Mouse (Mus musculus) liver, adult (tissue): ENCODE results near the gene Mtch2.

ENCODE experiments used
- GATA4 ChIP-seq: IDR thresholded peaks from 2 replicates; pipeline ENCODE4 v1.6.1; 2014; ENCODE audit warnings: mild to moderate bottlenecking, low read length; ENCODE audit not compliant: insufficient replicate concordance

The Mtch2 gene

GRCm38 (mm10) chr2:90846171-90846570, 784 bp upstream of the Mtch2 start:
- TF ChIP-seq GATA4, result no peak

DNA sequence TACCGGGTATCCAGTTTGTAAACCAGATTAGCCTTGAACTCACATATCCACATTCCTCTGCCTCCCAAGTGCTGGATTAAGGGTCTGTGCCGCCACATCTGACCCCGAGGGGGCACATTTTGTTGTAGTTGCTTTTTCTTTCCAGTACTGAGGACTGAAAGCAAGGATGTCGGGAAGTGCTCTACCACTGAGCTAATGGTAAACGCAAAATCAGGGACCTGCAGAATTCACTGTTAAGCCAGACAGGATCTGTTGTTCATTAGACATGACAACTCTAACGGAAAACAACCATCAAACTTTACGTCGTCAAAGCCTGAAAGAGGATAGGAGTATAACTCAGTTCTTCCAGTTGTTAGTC, 379 bp upstream of the Mtch2 start:
- TF ChIP-seq GATA4, result no peak

- TF ChIP-seq GATA4, result no peak
Observed at GRCm38 (mm10) chr2:90847681-90848050, 711 bp downstream of the Mtch2 start.

- no peak for TF ChIP-seq GATA4
Observed at GRCm38 (mm10) chr2:90848331-90848730, 1.4 kb downstream of the Mtch2 start.

- no peak for TF ChIP-seq GATA4
Observed at GRCm38 (mm10) chr2:90850401-90850800, 3.4 kb downstream of the Mtch2 start.

GRCm38 (mm10) chr2:90861486-90861885, 14.5 kb downstream of the Mtch2 start:
- no peak for TF ChIP-seq GATA4

DNA sequence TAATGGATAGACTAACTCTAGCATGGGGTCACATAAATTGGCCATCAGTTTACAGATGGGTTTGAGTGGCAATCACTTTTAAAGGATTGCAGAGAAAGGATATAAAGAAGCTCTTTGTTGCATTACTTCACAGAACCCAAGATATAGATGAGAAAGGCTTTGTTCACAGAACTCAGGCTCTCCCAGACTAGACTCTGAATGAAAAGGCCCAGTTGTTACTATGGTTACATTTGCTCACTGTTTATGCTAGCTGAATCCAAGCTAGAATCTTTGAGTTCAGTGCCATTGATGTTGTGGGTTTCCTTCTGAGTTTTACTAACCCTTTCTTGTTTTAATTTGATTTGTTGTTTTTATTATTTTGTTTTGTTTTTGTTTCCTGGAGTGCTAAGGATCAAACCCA, 17.2 kb downstream of the Mtch2 start:
- no peak for TF ChIP-seq GATA4

DNA sequence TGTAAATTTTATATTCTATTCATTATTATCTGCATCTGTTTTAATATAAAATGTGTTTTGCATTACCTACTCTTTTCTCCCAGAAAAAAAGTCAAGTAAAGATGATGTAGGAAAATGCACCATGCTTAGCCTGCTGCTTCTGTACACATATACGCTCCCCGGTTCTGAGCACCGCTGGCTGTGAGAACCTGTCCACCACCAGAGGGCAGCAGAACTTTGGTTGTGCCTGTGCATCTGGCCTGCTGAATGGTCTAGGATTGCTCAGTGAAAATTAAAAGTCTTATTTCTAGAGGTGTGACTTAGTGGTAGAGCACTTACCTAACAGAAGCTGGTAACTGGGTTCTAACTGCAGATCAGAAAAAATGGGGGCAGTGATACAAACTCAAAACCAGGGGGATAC, 19.6 kb downstream of the Mtch2 start:
- TF ChIP-seq GATA4, result no peak

GRCm38 (mm10) chr2:90870136-90870601, 23.2 kb downstream of the Mtch2 start:
- TF ChIP-seq GATA4, result no peak

GRCm38 (mm10) chr2:90871180-90871961, 24.4 kb downstream of the Mtch2 start:
- TF ChIP-seq GATA4, result no peak

DNA sequence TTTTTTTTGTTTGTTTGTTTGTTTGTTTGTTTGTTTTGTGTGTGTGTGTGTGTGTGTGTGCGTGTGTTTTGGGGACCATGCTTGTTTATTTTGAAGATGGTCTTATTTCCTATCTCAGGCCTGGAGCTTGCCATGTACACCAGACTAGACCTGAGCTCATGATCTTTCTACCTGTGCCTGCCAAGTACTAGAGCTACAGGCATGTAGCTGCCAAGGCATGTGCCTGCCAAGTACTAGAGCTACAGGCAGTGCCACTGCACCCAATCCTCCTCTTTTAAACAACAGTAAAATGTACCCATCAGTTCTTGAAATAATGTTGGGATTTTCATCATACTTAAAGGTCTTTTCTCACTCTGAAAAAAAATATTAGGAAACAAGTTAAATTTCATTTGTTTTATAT, 27.1 kb downstream of the Mtch2 start:
- TF ChIP-seq GATA4, result no peak

DNA sequence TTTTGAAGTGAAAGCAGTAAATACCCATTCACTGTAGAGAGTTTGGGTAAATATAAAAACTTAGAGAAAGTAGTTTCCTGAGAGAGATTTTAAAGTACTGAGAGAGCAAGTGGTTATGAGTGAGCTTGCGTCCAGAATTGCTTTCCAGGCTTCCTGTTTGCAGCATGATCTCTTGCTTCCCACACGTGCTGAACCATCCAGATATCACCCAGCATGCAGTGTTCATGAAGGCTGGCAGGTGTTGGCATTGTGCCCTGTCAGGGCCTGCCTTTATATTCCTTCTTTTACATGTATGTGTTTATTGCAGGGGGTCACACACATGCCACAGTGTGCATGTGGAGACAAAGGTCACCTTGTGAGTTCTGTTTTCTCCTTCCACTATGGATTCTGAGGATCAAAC, 28.3 kb downstream of the Mtch2 start:
- no peak for TF ChIP-seq GATA4

GRCm38 (mm10) chr2:90877584-90878259, 30.8 kb downstream of the Mtch2 start:
- TF ChIP-seq GATA4, result no peak

GRCm38 (mm10) chr2:90879419-90879818, 32.5 kb downstream of the Mtch2 start:
- no peak for TF ChIP-seq GATA4

GRCm38 (mm10) chr2:90880144-90880785, 33.3 kb downstream of the Mtch2 start:
- no peak for TF ChIP-seq GATA4

DNA sequence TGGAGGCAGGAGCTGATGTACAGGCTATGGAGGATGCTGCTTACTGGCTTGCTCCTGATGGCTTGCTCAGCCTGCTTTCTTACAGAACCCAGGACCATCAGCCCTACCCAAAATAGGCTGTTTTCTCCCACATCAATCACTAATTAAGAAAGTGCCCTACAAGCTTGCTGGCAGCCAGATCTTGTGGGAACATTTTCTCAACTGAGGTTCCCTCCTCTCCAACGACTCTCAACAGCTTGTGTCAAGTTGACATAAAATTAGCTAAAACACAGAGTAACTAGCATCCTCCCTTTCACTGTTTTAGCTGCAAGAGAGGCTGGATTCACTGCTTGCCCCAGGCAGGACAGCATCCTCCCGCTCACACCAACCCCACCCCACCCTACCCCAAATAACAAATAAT, 34.9 kb downstream of the Mtch2 start:
- TF ChIP-seq GATA4, result no peak
